Mouse (Mus musculus): Measurements from ENCODE around the gene Chst11. TPM values are rescaled to one million over a fixed set of nuclear protein-coding genes. Genes with fewer than 3 reads are reported as not detected.

The Chst11 gene
- total and polyA plus RNA-seq, 3 experiments, result 3.1 to 10.6 TPM; not detected in 1

DNA sequence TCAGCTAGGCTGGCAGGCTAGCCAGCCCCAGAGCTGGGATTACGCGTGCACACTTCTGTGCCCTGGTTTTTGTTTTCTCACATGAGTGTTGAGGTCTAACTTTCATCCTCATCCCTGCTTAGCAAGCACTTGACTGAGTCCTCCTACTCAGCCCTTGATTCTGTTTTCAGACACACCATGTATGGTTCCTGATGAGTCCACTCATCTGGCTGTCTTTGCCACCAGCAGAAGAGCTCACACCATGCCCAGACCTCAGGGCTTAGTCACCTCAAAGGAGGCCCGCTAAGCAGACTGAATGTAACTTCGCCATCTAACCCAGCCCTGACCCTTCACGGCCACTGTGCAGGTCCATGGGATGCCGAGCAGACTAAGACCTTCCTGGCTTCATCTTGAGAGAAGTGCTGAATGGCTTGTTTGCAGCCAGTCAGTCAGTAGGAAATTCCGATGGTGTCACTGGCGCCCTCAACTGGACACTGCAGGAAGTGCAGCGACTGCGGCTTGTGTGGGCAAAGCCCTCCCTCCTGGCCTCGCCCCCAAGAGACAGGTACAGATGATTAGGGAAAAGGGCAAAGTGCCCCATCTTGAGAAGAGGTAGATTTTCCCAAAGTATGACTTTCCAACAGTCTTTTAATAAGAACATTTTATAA lies 212.5 kb downstream of the Chst11 start:
- H3K27ac ChIP-seq (ENCODE audit: control insufficient read depth, low read depth, low read length), result no peak overlapping the region

DNA sequence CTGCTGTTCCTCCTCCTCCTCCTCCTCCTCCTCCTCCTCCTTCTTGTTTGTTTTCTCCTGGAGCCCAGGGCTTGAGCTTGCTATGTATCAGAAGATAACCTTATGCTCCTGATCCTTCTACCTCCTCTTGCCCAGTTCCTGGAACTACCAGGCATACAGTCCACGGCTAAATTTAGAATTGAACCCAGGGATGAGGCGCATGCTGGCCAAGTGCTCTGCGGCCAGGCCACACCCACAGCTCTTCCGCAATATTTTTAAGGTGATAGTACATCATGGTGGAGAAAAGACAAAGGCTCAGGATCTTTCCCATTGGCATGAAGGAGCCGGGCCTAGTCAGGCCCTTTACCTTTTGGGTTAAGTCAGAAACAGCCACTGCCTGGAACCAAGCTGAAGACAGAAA lies 213.4 kb downstream of the Chst11 start:
- H3K27me3 ChIP-seq (ENCODE audit: control insufficient read depth in 1 of 2, insufficient read depth in 2 of 2, low read length in 2 of 2), result no peaks in the 10 kb centered on the region
- H3K36me3 ChIP-seq (ENCODE audit: control insufficient read depth in 1 of 2, insufficient read depth in 2 of 2, low read length in 2 of 2), result no peaks in the 10 kb centered on the region
- H3K27ac ChIP-seq (ENCODE audit: control insufficient read depth, low read depth, low read length), result no peak overlapping the region
- H3K79me2 ChIP-seq (ENCODE audit: control insufficient read depth, insufficient read depth, low read length, poor library complexity), result no peaks in the 10 kb centered on the region
- TF ChIP-seq GATA1 (IDR thresholded peaks at IDR 0.05; ENCODE audit: low read depth, low read length) (no peak), HCFC1 (IDR thresholded peaks at IDR 0.05; ENCODE audit: low read depth, low read length) (no peak), POLR2AphosphoS5 (IDR thresholded peaks at IDR 0.05; ENCODE audit: borderline replicate concordance, low read depth, low read length) (no peak), EP300 (IDR thresholded peaks at IDR 0.05; ENCODE audit: low read depth in 1 of 2, low read length in 2 of 2) (no peak), MYB (IDR thresholded peaks at IDR 0.05; ENCODE audit: low read depth, low read length) (no peak), E2F4 (IDR thresholded peaks at IDR 0.05; ENCODE audit: borderline replicate concordance, low read depth, low read length) (no peak), MEF2A (IDR thresholded peaks at IDR 0.05; ENCODE audit: extremely low read depth, insufficient replicate concordance, low read depth, low read length, poor library complexity, severe bottlenecking) (no peak), MAZ (IDR thresholded peaks at IDR 0.05; ENCODE audit: low read depth, low read length) (no peak), MXI1 (IDR thresholded peaks at IDR 0.05; ENCODE audit: low read depth, low read length) (no peak), GABPA (IDR thresholded peaks at IDR 0.05; ENCODE audit: low read depth, low read length) (no peak), MYC (IDR thresholded peaks at IDR 0.05; ENCODE audit: low read depth, low read length) (no peak), SIN3A (IDR thresholded peaks at IDR 0.05; ENCODE audit: low read length) (no peak), ZC3H11A (IDR thresholded peaks at IDR 0.05; ENCODE audit: low read depth, low read length) (no peak), CHD1 (IDR thresholded peaks at IDR 0.05; ENCODE audit: low read depth, low read length) (no peak), TBP (IDR thresholded peaks at IDR 0.05; ENCODE audit: low read depth, low read length) (no peak), KAT2A (conservative IDR thresholded peaks at IDR 0.05; ENCODE audit: low read depth, low read length) (no peak)
- H3K9me3 ChIP-seq (replicated peaks; ENCODE audit: insufficient read depth, low read length), result no peaks in the 10 kb centered on the region
- H3K4me3 ChIP-seq (ENCODE audit: control insufficient read depth in 1 of 2, insufficient read depth in 1 of 2, low read depth in 2 of 2, low read length in 2 of 2), result no peak overlapping the region
- no peak overlapping the region for H3K9ac ChIP-seq (ENCODE audit: control insufficient read depth, low read depth, low read length, poor library complexity, severe bottlenecking)
- no peaks in the 10 kb centered on the region for H3K4me1 ChIP-seq (ENCODE audit: control insufficient read depth in 1 of 2, insufficient read depth in 2 of 2, low read length in 2 of 2)
- no peak for DNase-seq (ENCODE audit: low read depth, low spot score)

More for the DNA sequence above, 212.5 kb downstream of the Chst11 start:
- Histone ChIP-seq H3K9me3 (replicated peaks; ENCODE audit: insufficient read depth, low read length) (no peaks in the 10 kb centered on the region), H3K4me3 (ENCODE audit: control insufficient read depth in 1 of 2, insufficient read depth in 1 of 2, low read depth in 2 of 2, low read length in 2 of 2) (no peak overlapping the region), H3K36me3 (ENCODE audit: control insufficient read depth in 1 of 2, insufficient read depth in 2 of 2, low read length in 2 of 2) (no peaks in the 10 kb centered on the region), H3K79me2 (ENCODE audit: control insufficient read depth, insufficient read depth, low read length, poor library complexity) (no peaks in the 10 kb centered on the region), H3K27me3 (ENCODE audit: control insufficient read depth in 1 of 2, insufficient read depth in 2 of 2, low read length in 2 of 2) (no peaks in the 10 kb centered on the region), H3K4me1 (ENCODE audit: control insufficient read depth in 1 of 2, insufficient read depth in 2 of 2, low read length in 2 of 2) (no peaks in the 10 kb centered on the region), H3K9ac (ENCODE audit: control insufficient read depth, low read depth, low read length, poor library complexity, severe bottlenecking) (no peak overlapping the region)
- peak; percentile 78 for DNase-seq (ENCODE audit: low read depth, low spot score)
- TF ChIP-seq ZC3H11A (IDR thresholded peaks at IDR 0.05; ENCODE audit: low read depth, low read length), result peak; percentile 72
- TF ChIP-seq ZKSCAN1 (IDR thresholded peaks at IDR 0.05; ENCODE audit: low read depth, low read length), result no peak
- peak; percentile 76 for TF ChIP-seq RAD21 (IDR thresholded peaks at IDR 0.05; ENCODE audit: low read depth, low read length)
- TF ChIP-seq SMC3 (IDR thresholded peaks at IDR 0.05; ENCODE audit: low read depth, low read length), result peak; percentile 89
- TF ChIP-seq ZNF384 (IDR thresholded peaks at IDR 0.05; ENCODE audit: low read depth, low read length), result peak; percentile 71
- no peak for TF ChIP-seq MAFK (IDR thresholded peaks at IDR 0.05; ENCODE audit: borderline replicate concordance, low read depth, low read length)
- TF ChIP-seq CTCF (IDR thresholded peaks at IDR 0.05 in 2 of 3, conservative IDR thresholded peaks at IDR 0.05 in 1 of 3; ENCODE audit: control insufficient read depth in 1 of 3, insufficient read depth in 1 of 3, low read depth in 2 of 3, low read length in 3 of 3, poor library complexity in 1 of 3, severe bottlenecking in 1 of 3), result peak; percentile 86 to 93 (median 89)
